Mouse (Mus musculus) intestine, embryonic 14.5 days (tissue): ENCODE measurements around the gene Aanat. TPM values are rescaled to one million over a fixed set of nuclear protein-coding genes. Genes with fewer than 3 reads are reported as not detected.
A peak's percentile ranks its signal among the peaks of the same experiment; 100 is the strongest.
"Not testable (repeated sequence)": the region's sequence is repeated elsewhere in the genome, so short reads cannot be mapped to it uniquely, and the experiment has no call there.

ENCODE experiments used
- ATAC-seq: fragments of 200-750 bp; cut with Nextera tagmentation; replicated peaks from 2 replicates; pipeline ENCODE4 v1.8.0; 2017; ENCODE audit warnings: low read depth, moderate number of reproducible peaks, moderate TSS enrichment, moderate library complexity; ENCODE audit not compliant: low FRiP score, low TSS enrichment
- DNase-seq: peaks from one replicate; pipeline ENCODE4 v3.0.0-alpha.2; 2018; ENCODE audit warnings: low spot score
- H3K27ac ChIP-seq: fragments of 300-500 bp; sonication (generic); 2 replicates; pipeline ENCODE4 v1.5.1; 2014; ENCODE audit warnings: low read depth, mild to moderate bottlenecking, control low read depth
- H3K27me3 ChIP-seq: fragments of 300-500 bp; sonication (generic); replicated peaks from 2 replicates; pipeline ENCODE4 v1.6.1; 2014; ENCODE audit warnings: low read length, control low read depth; ENCODE audit not compliant: control insufficient read depth, insufficient read depth
- H3K36me3 ChIP-seq: fragments of 300-500 bp; sonication (generic); 2 replicates; pipeline ENCODE4 v1.6.1; 2014; ENCODE audit warnings: low read length, control low read depth; ENCODE audit not compliant: control insufficient read depth, insufficient read depth
- H3K4me1 ChIP-seq: fragments of 300-500 bp; sonication (generic); replicated peaks from 2 replicates; pipeline ENCODE4 v1.6.1; 2014; ENCODE audit warnings: low read length, control low read depth, mixed read lengths; ENCODE audit not compliant: control insufficient read depth, insufficient read depth
- H3K4me2 ChIP-seq: fragments of 300-500 bp; sonication (generic); 2 replicates; pipeline ENCODE4 v1.6.1; 2014; ENCODE audit warnings: low read length
- H3K4me3 ChIP-seq: fragments of 300-500 bp; sonication (generic); 2 replicates; pipeline ENCODE4 v1.5.1; 2014; ENCODE audit warnings: low read depth, low read length, control low read depth, mixed read lengths
- H3K9ac ChIP-seq: fragments of 300-500 bp; sonication (generic); 2 replicates; pipeline ENCODE4 v1.6.1; 2014; ENCODE audit warnings: mild to moderate bottlenecking, low read length
- H3K9me3 ChIP-seq: fragments of 300-500 bp; sonication (generic); 2 replicates; pipeline ENCODE4 v1.6.1; 2016; ENCODE audit warnings: low read length, control low read depth; ENCODE audit not compliant: control insufficient read depth
- WGBS: fragments of 180-500 bp; shearing (Covaris S2); extraction: QIAGEN DNeasy Blood & Tissue Kit; methylation state at CpG from one replicate; pipeline ENCODE4 v1.1.7; 2014; 5-methylcytosine and 5-hydroxymethylcytosine counted together
- polyA plus RNA-seq: library from polyadenylated mRNA; unstranded; fragments of >200 nt; fragmentation: Nextera tagmentation; extraction: Ambion mirVana; gene quantifications from 2 replicates; pipeline ENCODE4 v1.2.1, GENCODE M21; 2014

Aanat gene
- polyA plus RNA-seq, 1 experiment from 2014 or later, result not detected

DNA sequence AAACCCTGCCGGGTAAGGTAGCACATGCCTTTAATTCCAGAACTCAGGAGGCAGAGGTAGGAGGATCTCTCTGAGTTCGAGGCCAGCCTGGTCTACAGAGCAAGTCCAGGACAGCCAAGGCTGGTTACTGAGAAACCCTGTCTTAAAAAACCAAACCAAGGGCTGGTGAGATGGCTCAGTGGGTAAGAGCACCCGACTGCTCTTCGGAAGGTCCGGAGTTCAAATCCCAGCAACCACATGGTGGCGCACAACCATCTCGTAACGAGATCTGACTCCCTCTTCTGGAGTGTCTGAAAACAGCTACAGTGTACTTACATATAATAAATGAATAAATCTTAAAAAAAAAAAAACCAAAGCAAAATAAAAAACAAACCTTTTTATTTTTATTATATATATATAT lies 50.4 kb downstream of the Aanat start:
- H3K36me3 ChIP-seq, H3K27ac ChIP-seq, H3K9me3 ChIP-seq, H3K4me2 ChIP-seq, H3K4me3 ChIP-seq, H3K4me1 ChIP-seq, H3K27me3 ChIP-seq, H3K9ac ChIP-seq, ATAC-seq, DNase-seq: not testable (repeated sequence)
- WGBS, result 75% methylated on average over 8 of the region's 8 CpGs

GRCm38 (mm10) chr11:116641168-116641567 lies 54.9 kb downstream of the Aanat start:
- Histone ChIP-seq H3K4me2 (no peak overlapping the region), H3K9ac (no peak overlapping the region), H3K27ac (no peak overlapping the region), H3K4me3 (no peak overlapping the region), H3K4me1 (peaks cover 16% of the 10 kb centered on the region), H3K9me3 (no peaks in the 10 kb centered on the region), H3K36me3 (no peaks in the 10 kb centered on the region), H3K27me3 (no peaks in the 10 kb centered on the region)
- WGBS, result 51% methylated on average over 5 of the region's 5 CpGs
- no peak for ATAC-seq
- DNase-seq, result no peak

DNA sequence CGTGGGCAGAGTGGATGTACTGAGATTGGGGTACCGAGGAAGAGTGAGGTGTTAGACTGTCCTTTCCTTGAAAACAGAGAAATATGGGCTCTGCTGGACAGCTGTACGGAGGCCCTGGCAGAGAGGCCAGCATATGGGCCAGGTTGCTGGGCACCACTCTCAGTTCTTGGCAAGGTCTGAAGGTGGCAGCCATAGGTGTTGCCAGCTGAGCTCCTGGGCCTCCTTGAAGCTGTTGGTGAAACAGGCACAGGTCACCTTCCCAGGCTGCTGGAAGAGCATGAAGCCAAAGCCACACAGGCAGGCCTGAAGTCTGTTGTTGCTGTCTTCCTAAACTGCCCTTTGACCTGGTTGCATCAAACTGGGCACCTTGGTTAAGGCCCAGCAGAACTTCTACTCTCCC lies 55.5 kb downstream of the Aanat start:
- no peaks in the 10 kb centered on the region for H3K36me3 ChIP-seq
- no peak overlapping the region for H3K27ac ChIP-seq
- no peak for DNase-seq
- 67% methylated on average over 3 of the region's 3 CpGs for WGBS
- no peak for ATAC-seq
- H3K4me3 ChIP-seq, result no peak overlapping the region
- H3K9me3 ChIP-seq, result no peaks in the 10 kb centered on the region
- H3K4me2 ChIP-seq, result no peak overlapping the region
- H3K27me3 ChIP-seq, result no peaks in the 10 kb centered on the region
- no peak overlapping the region for H3K9ac ChIP-seq
- H3K4me1 ChIP-seq, result peaks cover 16% of the 10 kb centered on the region

DNA sequence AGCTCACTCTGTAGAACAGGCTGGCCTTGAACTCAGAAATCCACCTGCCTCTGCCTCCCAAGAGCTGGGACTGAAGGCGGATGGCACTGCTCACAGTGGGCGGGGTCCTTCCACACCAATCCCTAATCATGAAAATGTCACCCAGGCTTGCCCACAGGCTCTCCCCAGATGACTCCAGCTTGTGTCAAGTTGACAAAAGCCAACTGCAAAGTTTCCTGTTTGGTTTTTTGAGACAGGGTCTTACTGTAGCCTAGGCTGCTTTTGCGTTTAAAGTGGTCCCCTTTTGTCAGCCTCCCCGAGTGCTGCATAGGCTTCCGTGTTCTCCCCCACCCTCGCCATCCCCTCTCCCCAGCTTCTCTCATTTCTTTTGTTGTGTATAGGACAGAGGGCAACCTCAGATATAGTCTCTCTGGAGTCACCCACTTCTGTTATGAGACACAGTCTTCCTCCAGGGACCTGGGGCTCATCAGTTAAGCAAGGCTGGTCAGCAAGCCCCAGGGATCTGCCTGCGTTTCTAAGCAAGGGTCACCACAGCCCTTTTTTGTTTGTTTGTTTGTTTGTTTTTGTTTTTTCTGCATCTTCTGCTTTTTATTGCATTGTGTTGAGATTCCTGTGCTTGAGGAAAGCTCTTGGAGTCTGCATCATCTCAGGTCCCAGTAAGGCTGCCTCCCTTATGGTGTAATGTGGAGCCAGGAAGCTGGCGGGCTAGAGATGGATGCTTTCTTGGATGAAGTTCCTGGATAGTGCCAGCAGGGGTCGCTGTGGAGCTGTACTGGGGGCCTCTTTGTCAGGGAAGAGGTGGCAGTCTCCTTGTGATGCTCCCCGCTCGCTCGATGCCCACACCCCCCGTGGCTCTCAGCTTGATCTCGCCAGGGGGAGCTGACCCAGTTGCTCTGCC lies 56.7 kb downstream of the Aanat start:
- WGBS, result 34% methylated on average over 14 of the region's 14 CpGs
- H3K9me3 ChIP-seq, result no peaks in the 10 kb centered on the region
- no peak overlapping the region for H3K27ac ChIP-seq

GRCm38 (mm10) chr11:116643579-116644224 lies 57.5 kb downstream of the Aanat start:
- no peak overlapping the region; the same call in 1 of the 2 replicates for H3K27ac ChIP-seq
- 0 out of 2 replicates have a peak, but pooled peaks have one; percentile 22 for ATAC-seq
- H3K9me3 ChIP-seq, result no peaks in the 10 kb centered on the region

More for the DNA sequence above, 56.7 kb downstream of the Aanat start:
- Histone ChIP-seq H3K9ac (no peak overlapping the region), H3K36me3 (no peaks in the 10 kb centered on the region), H3K4me1 (peaks cover 22% of the 10 kb centered on the region), H3K27me3 (no peaks in the 10 kb centered on the region), H3K4me2 (peak overlapping the region; percentile 39), H3K4me3 (no peak overlapping the region)
- DNase-seq (peak; percentile 97), ATAC-seq (peak; percentile 56; the same call in 1 of the 2 replicates)

GRCm38 (mm10) chr11:116644225-116645112 lies 58.2 kb downstream of the Aanat start:
- Histone ChIP-seq H3K27me3 (no peaks in the 10 kb centered on the region), H3K9ac (no peak overlapping the region), H3K9me3 (no peaks in the 10 kb centered on the region), H3K36me3 (no peaks in the 10 kb centered on the region), H3K4me1 (peaks cover 35% of the 10 kb centered on the region), H3K4me2 (peak overlapping the region; percentile 39; the same call in 1 of the 2 replicates), H3K4me3 (no peak overlapping the region), H3K27ac (no peak overlapping the region)
- ATAC-seq, result no peak
- 46% methylated on average over 21 of the region's 21 CpGs for WGBS
- no peak for DNase-seq

More at GRCm38 (mm10) chr11:116643579-116644224, 57.5 kb downstream of the Aanat start:
- no peak overlapping the region for H3K4me3 ChIP-seq
- DNase-seq, result peak; percentile 70
- 12% methylated on average over 19 of the region's 19 CpGs for WGBS
- H3K9ac ChIP-seq, result no peak overlapping the region
- H3K4me1 ChIP-seq, result peaks cover 30% of the 10 kb centered on the region
- H3K4me2 ChIP-seq, result peak overlapping the region; percentile 39
- H3K36me3 ChIP-seq, result no peaks in the 10 kb centered on the region
- H3K27me3 ChIP-seq, result no peaks in the 10 kb centered on the region

DNA sequence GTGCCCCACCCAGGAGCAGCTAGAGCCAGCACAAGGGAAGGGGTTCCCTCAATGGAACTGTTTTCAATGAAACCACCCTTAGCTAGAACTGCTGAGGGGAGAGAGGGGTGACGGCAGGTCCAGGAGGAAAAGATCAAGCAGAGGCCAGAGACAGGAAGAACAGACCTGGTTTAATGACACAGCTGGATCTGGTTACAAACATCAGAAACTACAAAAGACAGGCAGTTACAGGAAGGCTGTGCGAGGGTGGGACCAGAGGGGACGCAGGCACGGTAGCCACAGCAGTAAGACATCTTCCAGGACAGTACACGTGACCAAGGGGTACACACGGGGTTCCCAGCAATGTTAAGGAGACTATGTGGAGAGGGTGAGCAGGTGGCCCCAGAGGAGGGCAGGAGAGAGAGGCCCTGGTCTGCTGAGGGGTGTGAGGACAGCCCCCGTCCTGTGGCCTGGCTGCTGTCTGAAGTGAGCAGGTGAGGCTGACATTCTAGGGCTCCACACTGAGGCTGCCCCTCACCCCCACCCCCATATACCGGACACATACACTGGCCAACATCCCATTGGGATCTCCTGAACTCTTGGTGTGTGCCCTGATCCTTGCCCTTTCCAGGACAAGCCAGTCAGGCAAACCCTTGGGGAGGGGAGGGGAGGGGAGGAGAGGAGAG lies 59.3 kb downstream of the Aanat start:
- ATAC-seq (no peak), DNase-seq (no peak)
- H3K27me3 ChIP-seq, result no peaks in the 10 kb centered on the region
- peaks cover 35% of the 10 kb centered on the region for H3K4me1 ChIP-seq
- no peaks in the 10 kb centered on the region for H3K36me3 ChIP-seq
- no peak overlapping the region for H3K4me2 ChIP-seq
- H3K27ac ChIP-seq, result no peak overlapping the region
- H3K4me3 ChIP-seq, result no peak overlapping the region
- 45% methylated on average over 8 of the region's 8 CpGs for WGBS
- no peak overlapping the region for H3K9ac ChIP-seq
- no peaks in the 10 kb centered on the region for H3K9me3 ChIP-seq

GRCm38 (mm10) chr11:116646136-116646535 lies 59.9 kb downstream of the Aanat start:
- no peak overlapping the region for H3K27ac ChIP-seq
- ATAC-seq (no peak), DNase-seq (no peak)
- no peaks in the 10 kb centered on the region for H3K36me3 ChIP-seq
- no peaks in the 10 kb centered on the region for H3K9me3 ChIP-seq
- WGBS, result 62% methylated on average over 11 of the region's 11 CpGs
- no peak overlapping the region for H3K4me3 ChIP-seq
- no peaks in the 10 kb centered on the region for H3K27me3 ChIP-seq
- no peak overlapping the region for H3K4me2 ChIP-seq
- peaks cover 35% of the 10 kb centered on the region for H3K4me1 ChIP-seq
- H3K9ac ChIP-seq, result no peak overlapping the region
